Mouse (Mus musculus): Measurements from ENCODE around the gene Avil.

DNA sequence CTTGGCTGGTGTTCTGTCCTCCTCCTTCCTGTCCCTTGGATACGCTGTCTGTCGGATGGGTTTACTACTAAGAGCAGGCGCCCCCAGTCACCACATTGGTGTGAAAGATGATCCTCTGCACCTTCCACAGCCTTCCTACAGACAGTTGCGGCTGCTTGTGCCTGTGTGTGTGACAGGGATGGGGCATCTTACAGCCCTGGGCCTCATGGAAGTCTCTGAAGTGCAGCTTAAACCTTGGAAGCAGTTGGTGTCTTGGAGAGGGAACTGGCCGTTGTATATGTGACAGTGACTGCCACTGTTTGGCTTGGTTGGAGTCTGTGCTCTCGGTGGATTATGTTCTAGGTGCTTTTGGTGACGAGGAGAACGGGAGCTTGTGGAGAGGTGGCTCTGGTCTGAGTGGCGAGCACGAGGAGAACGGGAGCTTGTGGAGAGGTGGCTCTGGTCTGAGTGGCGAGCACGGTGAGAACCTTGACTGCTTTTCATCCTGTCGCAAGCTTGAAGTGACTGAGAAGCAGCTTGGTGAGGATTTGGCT, 17.2 kb upstream of the Avil start:
- TF ChIP-seq POLR2A (IDR thresholded peaks at IDR 0.05; ENCODE audit: insufficient read depth, low read depth, low read length) (no peak), CTCF (IDR thresholded peaks at IDR 0.05; ENCODE audit: insufficient read depth, low read depth, low read length) (no peak)

Data from olfactory bulb, adult 2 months (tissue).